Mouse (Mus musculus) forebrain, embryonic 13.5 days (tissue): ENCODE measurements around the gene Sarnp. TPM values are rescaled to one million over a fixed set of nuclear protein-coding genes. Genes with fewer than 3 reads are reported as not detected.

Experiments
- ATAC-seq: fragments of 200-750 bp; cut with Nextera tagmentation; 2 replicates; pipeline ENCODE4 v1.8.0; 2017
- H3K27ac ChIP-seq: fragments of 300-500 bp; sonication (generic); 2 replicates; pipeline ENCODE4 v1.5.1; 2015; ENCODE audit warnings: inconsistent platforms, mild to moderate bottlenecking, moderate library complexity
- H3K27me3 ChIP-seq: fragments of 300-500 bp; sonication (generic); 2 replicates; pipeline ENCODE4 v1.6.1; 2015; ENCODE audit warnings: mild to moderate bottlenecking, inconsistent platforms
- H3K36me3 ChIP-seq: fragments of 300-500 bp; sonication (generic); 2 replicates; pipeline ENCODE4 v1.6.1; 2015; ENCODE audit warnings: mild to moderate bottlenecking, inconsistent platforms; ENCODE audit not compliant: poor library complexity, severe bottlenecking
- H3K4me1 ChIP-seq: fragments of 300-500 bp; sonication (generic); 2 replicates; pipeline ENCODE4 v1.6.1; 2015; ENCODE audit warnings: inconsistent platforms
- H3K4me2 ChIP-seq: fragments of 300-500 bp; sonication (generic); 2 replicates; pipeline ENCODE4 v1.6.1; 2015; ENCODE audit warnings: inconsistent platforms, mild to moderate bottlenecking, moderate library complexity
- H3K4me3 ChIP-seq: fragments of 300-500 bp; sonication (generic); 2 replicates; pipeline ENCODE4 v1.5.1; 2015; ENCODE audit warnings: mild to moderate bottlenecking, inconsistent platforms
- H3K9ac ChIP-seq: fragments of 300-500 bp; sonication (generic); 2 replicates; pipeline ENCODE4 v1.6.1; 2015; ENCODE audit warnings: mild to moderate bottlenecking, inconsistent platforms
- H3K9me3 ChIP-seq: fragments of 300-500 bp; sonication (generic); replicated peaks from 2 replicates; pipeline ENCODE4 v1.6.1; 2016; ENCODE audit warnings: inconsistent platforms
- WGBS: fragments of 180-500 bp; shearing (Covaris S2); methylation state at CpG from one replicate; pipeline ENCODE4 v1.1.7; 2015; 5-methylcytosine and 5-hydroxymethylcytosine counted together
- polyA plus RNA-seq: library from polyadenylated mRNA; unstranded; fragments of >200 nt; fragmentation: Nextera tagmentation; extraction: Ambion mirVana; gene quantifications from 2 replicates; pipeline ENCODE4 v1.2.1, GENCODE M21; 2015

The Sarnp gene
- polyA plus RNA-seq, 1 experiment from 2014 or later: 278 TPM

DNA sequence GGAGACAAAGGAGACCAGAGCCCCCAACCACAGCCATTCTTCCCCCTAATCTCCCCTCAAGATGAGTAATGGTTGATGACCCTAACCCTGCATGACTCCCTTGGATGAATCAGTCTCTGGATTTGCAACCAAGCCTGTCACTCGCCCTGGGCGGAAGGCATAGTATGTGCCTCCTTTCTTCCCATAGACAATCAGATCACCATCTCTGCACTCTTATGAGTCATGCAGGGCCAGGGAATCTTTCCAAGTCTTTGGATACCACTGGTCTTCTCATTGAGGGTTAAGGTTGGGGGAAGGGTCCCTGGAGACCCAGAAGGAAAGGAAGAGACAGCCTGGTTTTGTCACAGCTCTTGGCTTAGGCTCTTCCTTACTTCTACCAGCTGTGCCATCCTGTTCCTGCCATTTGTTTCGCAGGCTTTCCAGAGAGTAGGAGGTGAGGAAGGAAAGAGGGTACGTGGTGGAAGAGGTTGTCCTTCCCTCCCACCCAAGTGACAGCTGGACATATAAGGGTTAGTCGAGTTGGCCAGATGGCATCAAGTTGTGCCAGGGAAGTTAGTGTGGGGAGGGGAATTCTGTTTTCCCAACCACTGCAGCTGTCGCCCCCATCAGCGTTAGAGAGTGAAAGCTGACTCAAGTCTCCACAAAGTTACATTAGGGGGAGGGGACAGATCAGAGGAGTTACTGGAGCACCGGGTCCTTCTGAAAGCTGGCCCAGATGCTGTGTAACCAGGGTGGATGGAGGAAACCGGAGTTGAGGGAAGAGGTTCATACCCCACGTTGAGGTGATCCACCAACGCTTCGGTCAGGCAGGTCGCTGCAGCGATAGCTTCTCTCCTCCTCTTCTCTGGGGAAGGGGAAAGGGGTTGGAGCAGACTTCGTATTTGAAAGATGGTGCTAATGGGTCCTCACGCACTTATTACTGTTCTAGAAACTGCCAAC, 105.0 kb downstream of the Sarnp start:
- Histone ChIP-seq H3K27me3 (peaks cover 5% of the 10 kb centered on the region; the same call in 1 of the 2 replicates), H3K4me1 (peaks cover 27% of the 10 kb centered on the region), H3K4me3 (peak overlapping the region; percentile 81), H3K36me3 (peaks cover 25% of the 10 kb centered on the region), H3K27ac (no peak overlapping the region; the same call in 1 of the 2 replicates), H3K9ac (peak overlapping the region; percentile 84), H3K4me2 (peak overlapping the region; percentile 71), H3K9me3 (no peaks in the 10 kb centered on the region)
- ATAC-seq: no peak; the same call in 1 of the 2 replicates
- WGBS: 73% methylated on average over 16 of the region's 16 CpGs

DNA sequence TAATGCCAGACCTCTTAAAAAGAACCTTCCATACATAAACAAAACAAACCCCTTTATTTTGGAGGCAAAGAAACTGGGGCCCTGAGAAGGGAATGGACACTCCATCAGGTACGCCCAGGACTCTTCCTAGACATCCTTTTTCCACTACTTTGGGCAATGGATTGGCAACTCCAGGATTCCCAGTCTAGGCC, 105.6 kb downstream of the Sarnp start, which contains the start of gene Rdh5:
Gene Rdh5 (minus strand): TSS at position 67 of the 191 bp plus-strand sequence.
- peaks cover 20% of the 10 kb centered on the region for H3K36me3 ChIP-seq
- peaks cover 5% of the 10 kb centered on the region; the same call in 1 of the 2 replicates for H3K27me3 ChIP-seq
- H3K9me3 ChIP-seq: no peaks in the 10 kb centered on the region
- WGBS: 10% methylated on average over 1 of the region's 1 CpGs
- H3K4me2 ChIP-seq: peak within 1 kb of the TSS; percentile 71
- H3K4me3 ChIP-seq: peak within 1 kb of the TSS; percentile 81
- peaks cover 27% of the 10 kb centered on the region for H3K4me1 ChIP-seq
- peak within 1 kb of the TSS; percentile 84 for H3K9ac ChIP-seq
- peak within 1 kb of the TSS; percentile 93 for H3K27ac ChIP-seq
- ATAC-seq: no peak

DNA sequence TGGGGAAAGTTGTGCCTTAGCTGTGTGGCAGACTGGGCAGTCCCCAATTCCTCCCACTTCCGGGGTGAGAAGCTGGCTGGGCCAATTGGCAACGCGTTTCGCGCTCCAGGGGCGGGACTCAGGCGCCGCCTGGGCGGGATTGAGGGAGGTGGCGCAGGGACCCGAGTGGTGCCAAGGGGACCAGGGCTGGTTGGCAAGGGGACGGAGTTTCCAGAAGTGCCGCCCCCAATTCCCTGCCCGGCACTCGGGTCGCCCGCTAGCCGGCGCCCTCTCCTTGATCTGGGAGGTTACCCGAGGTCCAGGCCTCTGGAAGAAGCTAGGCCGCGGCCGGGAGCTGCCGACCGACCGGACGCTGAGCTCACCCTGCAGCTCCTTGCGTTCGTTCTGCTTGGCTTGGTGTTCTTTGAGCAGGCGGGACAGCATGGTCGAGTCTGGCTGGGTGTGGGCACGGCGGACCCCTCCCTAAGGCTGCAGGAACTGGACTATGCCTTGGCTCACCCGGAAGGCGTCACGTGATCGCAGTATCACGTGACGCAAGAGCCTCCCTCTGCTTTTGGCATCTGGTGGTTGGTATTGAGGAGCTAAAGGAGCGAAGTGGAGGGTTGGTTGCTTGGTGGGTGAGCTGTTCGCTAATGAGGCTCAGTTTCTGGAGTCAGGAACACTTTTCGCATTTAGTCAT, 106.0 kb downstream of the Sarnp start:
- Histone ChIP-seq H3K4me1 (peaks cover 31% of the 10 kb centered on the region), H3K9ac (peak overlapping the region; percentile 84), H3K36me3 (peaks cover 15% of the 10 kb centered on the region; the same call in 1 of the 2 replicates), H3K4me3 (peak overlapping the region; percentile 81), H3K27me3 (peaks cover 6% of the 10 kb centered on the region; the same call in 1 of the 2 replicates), H3K27ac (peak overlapping the region; percentile 93), H3K4me2 (peak overlapping the region; percentile 71), H3K9me3 (no peaks in the 10 kb centered on the region)
- ATAC-seq: peak; percentile 98
- under 1% methylated on average over 42 of the region's 42 CpGs for WGBS

DNA sequence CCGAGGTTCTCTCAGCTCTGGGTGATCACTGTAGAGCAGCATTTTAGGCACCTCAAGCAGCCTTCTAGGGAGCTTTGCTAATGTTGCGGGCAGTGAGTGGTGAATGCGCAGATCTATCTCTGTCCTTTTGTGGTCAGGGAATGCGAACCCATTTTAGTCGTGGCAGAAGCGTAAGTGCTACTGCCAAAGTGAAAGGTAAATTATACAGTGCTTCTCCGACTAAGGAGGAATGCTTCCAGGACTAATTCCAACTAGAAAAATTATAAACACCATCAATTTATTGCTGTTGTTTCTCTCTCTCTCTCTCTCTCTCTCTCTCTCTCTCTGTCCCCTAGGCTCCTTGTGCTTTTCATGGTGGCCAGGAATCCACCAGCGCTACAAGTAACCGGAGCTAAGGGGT, 106.8 kb downstream of the Sarnp start, which contains the start of gene Bloc1s1:
Gene Bloc1s1 (minus strand): TSS at position 101 of the 400 bp plus-strand sequence.
- H3K9ac ChIP-seq: peak within 1 kb of the TSS; percentile 84
- H3K27ac ChIP-seq: peak within 1 kb of the TSS; percentile 93
- WGBS: 74% methylated on average over 9 of the region's 9 CpGs
- no peaks in the 10 kb centered on the region for H3K9me3 ChIP-seq
- ATAC-seq: no peak
- 0 out of 2 replicates have a peak, but pooled peaks cover 11% of the 10 kb centered on the region for H3K36me3 ChIP-seq
- H3K27me3 ChIP-seq: peaks cover 14% of the 10 kb centered on the region; the same call in 1 of the 2 replicates
- H3K4me1 ChIP-seq: peaks cover 38% of the 10 kb centered on the region
- H3K4me3 ChIP-seq: peak within 1 kb of the TSS; percentile 81
- peak within 1 kb of the TSS; percentile 71 for H3K4me2 ChIP-seq

Other genes starting within 250 kb of the Sarnp start
- 0.12 and 0.28 TPM in 2 replicates for gene Erbb3, start 227.7 kb upstream of the Sarnp start, polyA plus RNA-seq
- gene Rps26, start 190.6 kb upstream of the Sarnp start, polyA plus RNA-seq: 531 and 638 TPM in 2 replicates
- 7.3 and 8.1 TPM in 2 replicates for gene Ikzf4, start 171.3 kb upstream of the Sarnp start, polyA plus RNA-seq
- 9.3 and 10.8 TPM in 2 replicates for gene Suox, start 143.3 kb upstream of the Sarnp start, polyA plus RNA-seq
- 88.3 and 93.1 TPM in 2 replicates for gene Rab5b, start 121.1 kb upstream of the Sarnp start, polyA plus RNA-seq
- gene Pmel, start 113.1 kb upstream of the Sarnp start, polyA plus RNA-seq: 0.17 and 0.21 TPM in 2 replicates
- gene Cdk2, start 112.3 kb upstream of the Sarnp start, polyA plus RNA-seq: 69.9 and 73.7 TPM in 2 replicates
- gene Dgka, start 72.5 kb upstream of the Sarnp start, polyA plus RNA-seq: 3.0 and 3.6 TPM in 2 replicates
- 49.6 and 50.2 TPM in 2 replicates for gene Pym1, start 69.4 kb upstream of the Sarnp start, polyA plus RNA-seq
- gene Mmp19, start 26.4 kb upstream of the Sarnp start, polyA plus RNA-seq: 0.35 and 0.38 TPM in 2 replicates
- 52.2 and 55.9 TPM in 2 replicates for gene Dnajc14, start 13.3 kb upstream of the Sarnp start, polyA plus RNA-seq
- gene Tmem198b, start 13.0 kb upstream of the Sarnp start, polyA plus RNA-seq: 14.9 and 16.3 TPM in 2 replicates
- 46.5 and 51.1 TPM in 2 replicates for gene Ormdl2, start 4.3 kb downstream of the Sarnp start, polyA plus RNA-seq
- gene Gdf11, start 74.4 kb downstream of the Sarnp start, polyA plus RNA-seq: 8.9 and 9.0 TPM in 2 replicates
- 127 and 130 TPM in 2 replicates for gene Cd63, start 83.7 kb downstream of the Sarnp start, polyA plus RNA-seq
- gene Rdh5, start 105.6 kb downstream of the Sarnp start, polyA plus RNA-seq: 10.7 and 16.0 TPM in 2 replicates
- gene Bloc1s1, start 106.7 kb downstream of the Sarnp start, polyA plus RNA-seq: 241 and 243 TPM in 2 replicates
- 0.63 and 0.83 TPM in 2 replicates for gene Itga7, start 116.5 kb downstream of the Sarnp start, polyA plus RNA-seq
- not detected in 2 replicates for gene Mettl7b, start 143.7 kb downstream of the Sarnp start, polyA plus RNA-seq
- gene Olfr9, start 172.1 kb downstream of the Sarnp start, polyA plus RNA-seq: not detected in 2 replicates
- gene Olfr763, start 193.5 kb downstream of the Sarnp start, polyA plus RNA-seq: not detected in 2 replicates
- gene Olfr764-ps1, start 222.6 kb downstream of the Sarnp start, polyA plus RNA-seq: not detected in 2 replicates
- not detected in 2 replicates for gene Olfr765, start 232.7 kb downstream of the Sarnp start, polyA plus RNA-seq